ENCODE assay signal across 9 mouse cellular contexts in the genomic region with DNA sequence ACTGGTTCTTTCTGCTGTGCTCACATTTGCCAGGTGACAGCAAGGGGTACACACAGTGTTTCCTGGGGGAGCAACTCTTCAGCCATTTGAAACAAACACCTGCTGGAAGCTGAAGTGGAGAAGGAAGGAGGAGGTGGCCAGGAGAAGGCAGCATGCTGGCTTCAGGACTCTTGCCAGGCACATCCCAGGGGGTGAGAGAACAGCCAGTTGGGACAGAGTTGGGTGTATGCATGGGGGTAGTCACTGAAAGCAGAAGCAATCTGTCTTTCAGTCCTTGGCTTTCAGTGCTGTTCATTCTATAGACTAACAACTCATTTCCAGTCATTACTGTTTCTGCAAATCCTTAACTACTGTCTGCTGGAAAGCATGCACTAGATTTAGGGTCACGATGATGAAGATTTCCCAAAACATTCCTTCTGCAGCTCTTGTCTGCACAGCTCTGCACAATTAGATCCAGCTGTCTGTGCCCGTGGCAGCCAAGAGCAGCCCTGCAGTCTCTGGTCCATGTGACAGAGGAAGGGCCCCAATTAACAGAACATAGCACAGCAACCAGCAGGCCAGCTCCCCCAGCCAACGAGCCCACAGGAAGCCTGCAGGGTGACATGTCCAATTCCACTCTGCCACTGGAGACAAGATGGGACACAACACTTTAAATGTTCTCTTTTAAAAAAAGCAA.
DNase-seq lines count a peak whose midpoint lies in the region; ATAC-seq lines count a peak whose summit lies in the region.
"Had no signal": no experiment of that assay in that cellular context is flagged by ENCODE, and none has a peak within 500 bp of the region (broad histone marks: within the 10 kb centered on the region; RNA-seq: fewer than 3 reads in every experiment).

No protein-coding gene starts in this region.

- ATAC-seq in frontal cortex, adult (ENCODE audit: low TSS enrichment) = peak; percentile 76
- no peak for ATAC-seq in kidney, embryonic 14.5 days (ENCODE audit: low FRiP score, low TSS enrichment)
- ATAC-seq in embryonic facial prominence, embryonic 13.5 days (ENCODE audit: insufficient number of reproducible peaks, insufficient read depth, low FRiP score, low TSS enrichment, low read depth) = no peak

- no peak overlapping the region for H3K27ac ChIP-seq in kidney, embryonic 14.5 days (ENCODE audit: low read depth, low read length)
- H3K27ac ChIP-seq in embryonic facial prominence, embryonic 13.5 days = peak overlapping the region; percentile 57; the same call in 1 of the 2 replicates

- H3K4me1 ChIP-seq in kidney, embryonic 14.5 days (ENCODE audit: control insufficient read depth, insufficient read depth, low read length) = no peaks in the 10 kb centered on the region
- H3K4me1 ChIP-seq in embryonic facial prominence, embryonic 13.5 days = peaks cover 39% of the 10 kb centered on the region

- H3K36me3 ChIP-seq in kidney, embryonic 14.5 days (ENCODE audit: control insufficient read depth, insufficient read depth, low read length) = no peaks in the 10 kb centered on the region
- H3K36me3 ChIP-seq in embryonic facial prominence, embryonic 13.5 days = no peaks in the 10 kb centered on the region

- WGBS in kidney, embryonic 14.5 days = 45% methylated on average over 3 of the region's 3 CpGs
- 14% methylated on average over 3 of the region's 3 CpGs for WGBS in embryonic facial prominence, embryonic 13.5 days

- H3K9me3 ChIP-seq in kidney, embryonic 14.5 days (ENCODE audit: control insufficient read depth, low read length) = no peaks in the 10 kb centered on the region
- 0 out of 2 replicates have a peak, but pooled peaks cover 3% of the 10 kb centered on the region for H3K9me3 ChIP-seq in embryonic facial prominence, embryonic 13.5 days

- H3K4me3 ChIP-seq in kidney, embryonic 14.5 days (ENCODE audit: low read length) = no peak overlapping the region
- no peak overlapping the region for H3K4me3 ChIP-seq in embryonic facial prominence, embryonic 13.5 days

- H3K4me2 ChIP-seq in kidney, embryonic 14.5 days (replicated peaks; ENCODE audit: low read depth, low read length) = no peak overlapping the region
- H3K4me2 ChIP-seq in embryonic facial prominence, embryonic 13.5 days = peak overlapping the region; percentile 7; the same call in 1 of the 2 replicates

- no peaks in the 10 kb centered on the region for H3K27me3 ChIP-seq in kidney, embryonic 14.5 days (ENCODE audit: control insufficient read depth, insufficient read depth, low read length)
- H3K27me3 ChIP-seq in embryonic facial prominence, embryonic 13.5 days = no peaks in the 10 kb centered on the region

- no peak overlapping the region for H3K9ac ChIP-seq in kidney, embryonic 14.5 days (ENCODE audit: low read depth, low read length)
- no peak overlapping the region for H3K9ac ChIP-seq in embryonic facial prominence, embryonic 13.5 days

- no peak for DNase-seq in frontal cortex, postnatal 36 days (ENCODE audit: low spot score in 2 of 2)
- DNase-seq in kidney, postnatal 36 days = peak; percentile 12 to 17
- DNase-seq in Muller cell, postnatal 12 days (ENCODE audit: inconsistent ontology term) = peak; percentile 48
- DNase-seq in thymus, adult 18-20 months = no peak
- no peak for DNase-seq in ovary, postnatal 36 days (ENCODE audit: low spot score)
- DNase-seq: spleen, adult 18-20 months had no signal

Comparison
In these comparisons a context has a peak if more than half of its experiments do, and no peak if none do; other contexts are left out.
1. DNase-seq: peak in kidney, postnatal 36 days (2 of 2) and Muller cell, postnatal 12 days (single experiment); none in frontal cortex, postnatal 36 days (0 of 2), thymus, adult 18-20 months (0 of 2) and ovary, postnatal 36 days (single experiment).